Mouse (Mus musculus): ENCODE data around the gene Cited1.
A peak's percentile ranks its signal among the peaks of the same experiment; 100 is the strongest.

The Cited1 gene

DNA sequence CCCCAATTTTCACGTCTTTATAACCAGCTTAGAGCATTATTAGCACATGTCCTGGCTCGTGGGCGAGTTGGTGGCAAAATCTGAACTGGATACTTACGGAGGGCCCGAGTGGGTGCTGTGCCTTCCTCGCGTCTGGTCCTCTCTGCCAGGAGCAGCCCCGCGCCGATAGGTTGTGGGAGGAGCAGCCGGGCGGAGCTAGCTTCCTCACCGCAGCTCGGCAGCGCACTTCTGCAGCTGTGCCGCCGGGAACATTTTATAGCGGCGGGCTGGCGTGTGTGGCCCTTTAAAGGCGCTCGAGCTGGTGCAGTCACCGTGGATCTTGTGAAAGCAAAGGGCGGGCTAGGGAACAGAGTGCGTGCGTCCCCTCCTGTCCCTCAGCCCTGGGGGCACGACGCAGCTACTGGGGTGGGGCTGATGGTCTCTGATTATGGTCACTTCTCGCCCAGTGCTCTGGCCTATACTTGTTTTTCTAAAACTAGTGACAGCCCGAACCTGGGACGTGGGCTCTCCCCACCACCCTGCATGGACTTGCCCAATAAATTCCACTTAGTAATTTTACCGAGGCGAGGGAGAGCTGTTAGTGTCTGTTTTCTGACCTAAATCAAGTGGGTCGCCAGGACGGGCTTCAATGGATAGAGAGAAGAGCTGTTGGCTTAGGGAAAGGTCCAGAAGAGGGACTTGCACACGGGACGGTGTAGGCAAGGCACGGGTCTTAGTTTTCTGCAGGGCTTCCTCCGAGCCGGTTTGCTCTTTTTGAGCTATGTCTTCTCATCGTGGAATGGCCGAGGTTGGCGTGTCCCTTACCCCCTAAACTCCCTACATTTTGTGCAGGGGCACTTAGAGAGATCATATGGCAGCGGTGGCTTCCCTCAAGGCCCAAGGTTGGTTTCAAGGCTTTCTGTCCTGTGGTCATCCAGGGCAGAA lies at the start of gene Cited1:
Gene Cited1, minus strand, starts transcription at position 245 of the 924 bp plus-strand sequence.
- DNase-seq: peak; percentile 73 to 75

DNA sequence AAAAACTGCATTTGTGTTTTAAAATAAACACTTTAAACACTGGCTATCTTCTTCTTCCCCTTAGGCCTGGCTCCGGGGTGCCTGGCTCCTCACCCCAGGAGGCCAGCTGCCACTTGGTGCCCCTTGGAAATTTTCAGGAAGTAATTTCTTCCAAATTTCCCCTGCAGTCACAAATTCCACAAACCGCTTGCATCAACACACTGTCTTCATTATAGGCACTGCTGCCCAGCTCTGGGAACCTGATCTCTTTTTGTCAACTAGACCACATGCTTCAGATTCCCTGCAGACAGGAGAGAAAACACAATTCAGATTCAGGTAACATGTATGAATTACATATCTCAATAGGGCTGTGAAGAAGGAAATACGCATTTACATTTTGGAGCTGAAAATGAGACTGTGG lies 32.9 kb upstream of the Cited1 start:
- DNase-seq: no peak

DNA sequence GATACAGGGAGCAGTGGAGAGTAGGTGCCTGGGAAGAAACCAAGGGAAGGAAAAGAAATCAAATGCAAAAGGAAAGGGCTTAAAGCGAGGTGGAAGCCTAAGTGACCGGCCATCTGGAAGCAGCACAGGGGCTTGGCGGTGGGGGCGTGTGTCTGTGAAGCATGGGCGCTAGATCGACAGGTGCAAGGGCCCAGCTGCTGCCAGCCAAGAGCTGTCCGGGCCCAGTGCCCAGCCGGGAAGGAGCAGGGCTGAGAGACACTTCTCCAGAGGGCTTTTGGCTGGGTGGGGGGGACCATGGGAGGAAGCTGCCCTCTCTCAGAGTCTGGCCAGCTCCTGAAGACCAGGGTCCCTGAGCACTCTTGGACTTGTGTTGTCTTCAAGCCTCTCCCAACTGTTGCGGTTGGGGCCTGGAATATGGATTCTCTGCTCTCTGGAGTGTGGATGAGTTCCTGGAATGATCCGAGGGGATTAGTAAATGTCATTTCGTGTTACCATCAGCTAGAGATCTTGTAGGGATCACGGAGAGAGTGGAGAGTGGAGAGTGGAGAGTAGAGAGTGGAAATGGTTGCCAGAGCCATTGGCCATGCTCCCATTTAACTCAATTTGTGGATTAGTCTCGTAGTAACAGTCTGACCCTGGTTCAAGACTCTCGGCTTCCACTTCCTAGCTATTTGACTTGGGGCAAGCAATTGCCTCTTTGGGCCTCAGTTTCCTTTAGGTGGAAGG lies 10.8 kb upstream of the Cited1 start:
- DNase-seq: peak in 1 of 2 experiments; percentile 17

DNA sequence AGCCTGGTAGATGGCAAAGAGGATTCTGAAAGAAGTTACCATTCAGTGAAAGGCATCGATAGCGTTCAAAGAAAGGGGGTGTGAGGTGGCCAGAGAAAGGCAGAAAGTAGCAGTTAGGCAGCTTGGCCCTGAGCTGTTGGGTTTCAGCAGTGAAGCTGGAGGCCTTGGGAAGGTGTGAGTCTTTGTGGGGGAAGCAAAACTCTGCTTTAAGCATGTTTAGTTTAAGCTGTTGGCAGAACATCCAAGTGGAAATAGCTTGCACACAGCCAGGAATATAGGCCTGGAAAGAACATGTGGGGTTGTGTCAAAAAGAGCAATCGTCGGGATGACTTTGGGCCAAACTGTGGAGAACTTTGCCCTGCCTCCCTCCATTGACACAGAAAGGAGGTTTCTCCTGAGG lies 7.8 kb upstream of the Cited1 start:
- no peak for DNase-seq

DNA sequence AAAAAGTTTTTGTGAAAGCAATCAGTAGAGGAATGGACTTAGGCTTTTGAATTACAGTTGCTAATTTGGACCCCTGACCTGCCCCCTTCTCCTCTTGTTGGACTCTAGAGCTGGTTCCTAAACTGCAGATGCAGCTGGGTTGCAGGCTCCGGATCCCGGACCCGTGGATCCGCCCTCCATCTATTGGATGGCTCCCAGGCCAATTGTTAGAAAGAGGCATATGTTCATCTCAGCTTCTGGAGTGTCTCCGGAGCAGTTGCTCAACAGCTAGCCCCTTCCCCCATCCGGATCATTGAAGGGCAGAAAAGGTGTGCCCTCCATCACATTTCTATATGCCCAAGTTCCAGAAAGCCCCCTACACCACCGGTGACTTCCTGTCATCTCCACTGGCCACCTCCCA lies 1.9 kb upstream of the Cited1 start:
- DNase-seq: peak; percentile 66 to 76

DNA sequence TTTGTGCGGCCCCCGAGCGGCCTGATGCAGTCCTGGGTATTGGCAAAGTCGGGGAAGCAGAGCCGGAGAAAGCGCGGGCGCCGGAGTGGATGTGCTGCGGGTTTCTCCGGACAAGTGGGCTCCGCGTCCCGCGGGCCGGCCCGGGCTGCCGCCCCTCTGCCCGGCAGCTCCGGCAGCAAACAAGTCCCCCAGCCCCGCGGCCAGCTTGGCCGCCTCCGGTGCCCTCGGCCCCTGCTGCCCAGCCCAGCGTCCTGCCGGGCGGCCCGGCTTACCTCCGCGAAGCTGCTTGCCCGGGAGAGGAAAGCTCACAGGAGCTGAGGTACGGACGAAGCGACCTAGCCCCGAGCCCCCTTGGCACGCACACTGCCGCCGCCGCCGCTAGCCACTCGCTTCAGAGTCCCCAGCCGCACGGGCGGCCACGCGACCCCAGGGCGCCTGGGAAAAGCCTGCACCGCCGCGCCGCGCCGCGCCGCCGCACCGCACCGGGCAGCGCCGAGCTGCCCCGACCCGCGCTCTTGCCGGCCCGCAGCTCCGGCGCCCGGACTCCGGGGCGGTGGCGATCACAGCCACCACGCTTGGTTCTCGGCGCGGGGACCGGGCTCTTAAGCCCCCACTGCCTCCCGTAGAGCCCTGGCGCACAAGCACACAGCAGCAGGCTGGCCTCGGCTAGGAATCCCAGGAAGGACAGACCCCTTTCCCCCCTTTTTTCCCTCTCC lies 602 bp downstream of the Cited1 start:
- peak; percentile 36 to 51 for DNase-seq

DNA sequence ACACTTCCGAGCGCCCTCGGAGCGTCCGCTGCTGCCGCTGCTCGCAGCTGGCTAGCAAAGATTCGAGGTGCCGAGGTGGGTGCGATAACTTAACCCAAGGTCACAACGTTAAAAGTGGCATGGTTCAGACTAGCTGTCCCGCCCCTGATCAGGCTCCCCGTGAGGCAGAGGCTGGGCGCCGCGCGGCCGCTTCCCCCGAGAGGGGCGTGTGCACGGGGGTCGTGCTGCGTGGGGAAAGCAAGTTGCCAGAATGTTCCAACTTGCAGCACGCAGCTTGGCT lies 1.1 kb downstream of the Cited1 start:
- DNase-seq: peak in 1 of 2 experiments; percentile 26

DNA sequence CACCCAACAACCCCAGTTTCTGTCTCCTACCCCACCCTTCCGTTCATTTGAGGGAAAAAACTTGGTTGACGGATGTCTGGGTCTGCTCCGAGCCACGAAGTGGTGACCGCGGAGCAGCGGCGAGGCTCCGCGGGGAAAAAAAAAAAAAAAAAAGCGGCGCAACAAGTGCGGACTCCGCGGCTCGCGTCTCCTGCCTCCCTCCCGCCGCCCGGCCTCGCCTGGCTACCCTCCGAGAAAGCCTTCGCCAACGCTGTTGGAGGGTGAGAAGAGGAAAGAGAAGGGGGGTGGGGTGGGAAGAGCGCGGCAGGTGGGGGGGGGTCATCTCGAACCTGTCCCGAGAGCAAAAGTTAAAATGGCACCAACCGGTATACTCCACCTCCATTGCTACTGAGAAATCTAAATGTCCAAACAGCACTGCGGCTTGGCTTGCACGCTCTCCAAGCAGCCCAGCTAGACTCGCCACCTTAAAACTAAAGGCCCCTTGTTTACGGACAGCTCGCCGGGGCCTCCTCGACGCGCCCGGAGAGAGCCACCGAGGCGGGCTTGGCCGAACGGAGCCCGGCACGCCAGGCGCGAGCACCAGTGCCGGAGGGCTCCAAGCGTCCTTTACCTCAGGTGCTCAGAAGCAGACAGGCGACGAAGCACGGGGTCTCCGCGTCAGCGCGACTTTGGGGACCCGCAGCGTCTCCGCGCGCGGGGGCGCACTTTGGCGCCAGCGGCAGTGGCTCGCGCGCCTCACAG lies 1.7 kb downstream of the Cited1 start:
- DNase-seq: peak in 1 of 2 experiments; percentile 23

DNA sequence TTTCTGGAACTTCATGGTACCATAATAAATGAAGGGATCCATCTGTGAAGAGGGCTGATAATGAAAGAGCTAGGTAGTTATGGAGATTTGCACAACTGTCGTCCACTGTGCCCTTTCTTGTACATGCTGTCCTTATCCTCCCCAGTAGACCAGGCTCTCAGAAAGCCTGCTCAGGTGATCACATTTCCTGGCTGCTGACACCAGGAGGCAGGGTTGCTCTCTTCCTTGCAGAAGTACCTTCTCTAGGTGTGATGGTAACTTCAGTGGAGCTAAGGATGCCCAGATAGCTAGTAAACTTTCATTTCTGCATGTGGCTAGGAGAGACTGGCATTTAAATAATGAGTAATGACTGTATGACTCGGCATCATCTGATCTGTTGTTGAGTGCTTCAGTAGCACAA lies 7.6 kb downstream of the Cited1 start:
- no peak for DNase-seq

DNA sequence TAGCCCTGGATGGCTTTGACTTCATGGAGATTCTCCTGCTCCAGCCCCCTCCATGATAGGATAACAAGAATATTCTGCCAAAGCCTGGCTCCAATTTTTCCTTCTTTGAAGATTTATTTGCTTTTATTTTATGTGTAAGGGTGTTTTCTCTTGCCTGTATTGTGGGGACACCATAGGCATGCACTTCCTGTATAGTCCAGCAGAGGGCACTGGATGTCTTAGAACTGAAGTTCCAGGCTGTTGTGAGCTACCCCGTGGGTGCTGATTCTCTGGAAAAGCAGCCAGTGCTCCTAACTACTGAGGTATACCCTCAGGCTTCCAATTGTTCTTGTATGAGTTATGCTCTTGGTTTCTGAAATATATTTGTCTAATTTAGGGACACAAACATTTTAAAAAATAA lies 32.9 kb downstream of the Cited1 start:
- peak; percentile 26 to 59 for DNase-seq

DNA sequence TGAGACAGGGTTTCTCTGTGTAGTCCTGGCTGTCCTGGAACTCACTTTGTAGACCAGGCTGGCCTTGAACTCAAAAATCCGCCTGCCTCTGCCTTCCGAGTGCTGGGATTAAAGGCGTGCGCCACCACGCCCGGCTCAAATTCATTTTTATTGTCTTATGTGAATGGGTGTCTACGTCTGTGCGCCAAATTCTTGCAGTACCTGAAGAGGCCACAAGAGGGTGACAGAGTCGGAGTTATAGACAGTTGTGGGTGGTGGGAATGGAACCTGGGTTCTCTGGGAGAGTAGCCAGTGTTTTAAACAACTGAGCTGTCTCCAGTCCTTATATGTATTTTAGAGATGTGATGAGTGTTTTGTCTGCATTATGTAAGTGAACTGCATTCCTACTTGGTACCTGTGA lies 36.6 kb downstream of the Cited1 start:
- DNase-seq: peak; percentile 7 to 52
